Mouse (Mus musculus): ENCODE data around the gene Vegfb. TPM values are rescaled to one million over a fixed set of nuclear protein-coding genes. Genes with fewer than 3 reads are reported as not detected.

Gene Vegfb
- polyA plus RNA-seq, 1 experiment from 2014 or later: 153 TPM

DNA sequence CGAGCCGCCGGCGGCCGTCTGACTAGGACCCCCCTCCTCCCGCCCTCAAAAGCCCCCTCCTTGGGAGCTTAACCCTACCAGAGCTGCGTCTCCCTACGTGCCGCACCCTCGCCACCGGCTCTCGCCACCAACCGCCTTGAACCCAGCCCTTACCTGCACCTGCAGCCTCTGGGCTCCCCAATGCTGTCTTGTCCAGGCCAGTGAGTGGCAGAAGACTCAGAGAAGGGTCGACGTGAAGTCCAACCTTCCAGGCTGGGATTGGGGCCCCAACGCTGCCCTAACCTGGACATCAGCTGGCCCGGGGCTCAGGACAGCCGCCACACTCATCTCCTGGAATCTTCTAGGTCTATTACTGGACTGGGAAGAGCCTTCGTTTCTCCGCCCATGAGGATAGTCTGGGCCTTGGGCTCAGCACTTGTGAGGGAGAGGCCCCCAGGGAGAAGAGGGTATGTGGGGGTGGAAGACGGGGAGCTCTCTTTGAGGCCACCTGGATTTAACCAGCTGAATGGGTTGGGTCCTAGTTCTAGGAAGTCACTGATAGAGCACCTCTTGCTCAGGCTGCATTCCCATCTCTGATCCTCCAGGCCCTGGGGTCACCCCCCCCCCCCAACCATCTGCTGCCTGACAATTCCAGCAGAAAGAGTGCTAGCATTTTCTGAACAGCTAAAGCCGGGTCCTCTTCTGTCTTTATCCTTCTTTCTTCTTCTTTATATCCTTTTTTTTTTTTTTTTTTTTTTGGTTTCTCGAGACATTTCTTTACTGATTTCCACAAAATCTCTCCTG, 53.1 kb downstream of the Vegfb start, which contains the start of gene Kcnk4:
Kcnk4 (minus strand) TSS at position 321 of the 783 bp plus-strand sequence.
- peak within 1 kb of the TSS; percentile 95 for H3K4me2 ChIP-seq (ENCODE audit: low read length)
- peak within 1 kb of the TSS; percentile 64 for H3K9ac ChIP-seq (ENCODE audit: low read length)
- no peaks in the 10 kb centered on the region for H3K9me3 ChIP-seq (ENCODE audit: control insufficient read depth, low read length)
- no peak within 1 kb of the TSS for H3K27ac ChIP-seq (replicated peaks in 1 of 2; ENCODE audit: control insufficient read depth in 1 of 2, insufficient read depth in 1 of 2, low read depth in 2 of 2, low read length in 2 of 2)
- peaks cover 0 to 12% of the 10 kb centered on the region in 2 experiments; a peak in 3 of 4 replicates for H3K4me1 ChIP-seq (ENCODE audit: control insufficient read depth in 2 of 2, insufficient read depth in 2 of 2, low read length in 2 of 2)
- peaks cover 64% of the 10 kb centered on the region for H3K27me3 ChIP-seq (ENCODE audit: control insufficient read depth, insufficient read depth, low read length)
- 0 out of 2 replicates have a peak, but pooled peaks cover 6% of the 10 kb centered on the region for H3K36me3 ChIP-seq (ENCODE audit: control insufficient read depth, insufficient read depth, low read length)
- ATAC-seq (ENCODE audit: insufficient number of reproducible peaks, insufficient read depth, low FRiP score, low read depth): no peak
- WGBS: 8% methylated on average over 23 of the region's 23 CpGs
- H3K4me3 ChIP-seq (ENCODE audit: control insufficient read depth in 1 of 2, insufficient read depth in 1 of 2, low read depth in 1 of 2, low read length in 2 of 2): peak within 1 kb of the TSS; percentile 38 to 48

- 0 out of 2 replicates have a peak, but pooled peaks cover 6% of the 10 kb centered on the region for H3K36me3 ChIP-seq (ENCODE audit: control insufficient read depth, insufficient read depth, low read length)
- ATAC-seq (ENCODE audit: insufficient number of reproducible peaks, insufficient read depth, low FRiP score, low read depth): no peak
- peak overlapping the region; percentile 95 for H3K4me2 ChIP-seq (ENCODE audit: low read length)
- H3K9ac ChIP-seq (ENCODE audit: low read length): peak overlapping the region; percentile 64
- peak overlapping the region; percentile 38 to 48 for H3K4me3 ChIP-seq (ENCODE audit: control insufficient read depth in 1 of 2, insufficient read depth in 1 of 2, low read depth in 1 of 2, low read length in 2 of 2)
- 5% methylated on average over 58 of the region's 58 CpGs for WGBS
- H3K27me3 ChIP-seq (ENCODE audit: control insufficient read depth, insufficient read depth, low read length): peaks cover 71% of the 10 kb centered on the region
- no peaks in the 10 kb centered on the region for H3K9me3 ChIP-seq (ENCODE audit: control insufficient read depth, low read length)
- no peak overlapping the region for H3K27ac ChIP-seq (replicated peaks in 1 of 2; ENCODE audit: control insufficient read depth in 1 of 2, insufficient read depth in 1 of 2, low read depth in 2 of 2, low read length in 2 of 2)
- peaks cover 0 to 12% of the 10 kb centered on the region in 2 experiments; a peak in 3 of 4 replicates for H3K4me1 ChIP-seq (ENCODE audit: control insufficient read depth in 2 of 2, insufficient read depth in 2 of 2, low read length in 2 of 2)
Observed at GRCm38 (mm10) chr19:6933436-6934194, 53.8 kb downstream of the Vegfb start.

DNA sequence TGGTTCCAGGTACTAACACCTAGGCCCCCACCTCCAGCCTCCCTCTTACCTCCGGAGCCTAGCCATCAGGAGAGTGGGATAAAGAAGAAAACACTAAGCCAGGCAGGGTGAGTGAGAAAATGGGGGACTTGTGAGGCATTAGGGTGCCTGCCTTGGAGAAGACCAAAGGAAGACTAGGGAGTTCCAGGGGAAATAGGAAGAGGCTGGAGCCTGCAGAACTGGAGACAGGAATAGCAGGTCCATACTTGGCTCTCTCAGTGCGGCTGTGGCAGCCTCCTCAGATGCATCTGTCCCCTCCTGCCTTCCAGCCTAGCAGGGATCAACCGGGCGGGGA, 54.4 kb downstream of the Vegfb start:
- ATAC-seq (ENCODE audit: insufficient number of reproducible peaks, insufficient read depth, low FRiP score, low read depth): no peak

More for the DNA sequence above, 54.4 kb downstream of the Vegfb start:
- H3K4me2 ChIP-seq (ENCODE audit: low read length): peak overlapping the region; percentile 95
- peaks cover 76% of the 10 kb centered on the region for H3K27me3 ChIP-seq (ENCODE audit: control insufficient read depth, insufficient read depth, low read length)
- 0 out of 2 replicates have a peak overlapping the region, but pooled peaks have one; percentile 64 for H3K9ac ChIP-seq (ENCODE audit: low read length)
- H3K4me1 ChIP-seq (ENCODE audit: control insufficient read depth in 2 of 2, insufficient read depth in 2 of 2, low read length in 2 of 2): peaks cover 0 to 12% of the 10 kb centered on the region in 2 experiments; a peak in 3 of 4 replicates
- WGBS: 32% methylated on average over 4 of the region's 4 CpGs
- H3K36me3 ChIP-seq (ENCODE audit: control insufficient read depth, insufficient read depth, low read length): 0 out of 2 replicates have a peak, but pooled peaks cover 4% of the 10 kb centered on the region
- peak overlapping the region in 1 of 2 experiments; percentile 48; a peak in 1 of 4 replicates for H3K4me3 ChIP-seq (ENCODE audit: control insufficient read depth in 1 of 2, insufficient read depth in 1 of 2, low read depth in 1 of 2, low read length in 2 of 2)
- H3K9me3 ChIP-seq (ENCODE audit: control insufficient read depth, low read length): no peaks in the 10 kb centered on the region
- H3K27ac ChIP-seq (replicated peaks in 1 of 2; ENCODE audit: control insufficient read depth in 1 of 2, insufficient read depth in 1 of 2, low read depth in 2 of 2, low read length in 2 of 2): no peak overlapping the region

Other genes starting within 250 kb of the Vegfb start
- gene Rps6ka4, start 147.0 kb downstream of the Vegfb start, polyA plus RNA-seq (2014; fragmentation: Nextera tagmentation; extraction: Ambion mirVana): 11.1 and 13.9 TPM in 2 replicates
- 0.22 and 0.65 TPM in 2 replicates for gene Ccdc88b, start 129.4 kb downstream of the Vegfb start, polyA plus RNA-seq (2014; fragmentation: Nextera tagmentation; extraction: Ambion mirVana)
- gene Trmt112, start 78.0 kb downstream of the Vegfb start, polyA plus RNA-seq (2014; fragmentation: Nextera tagmentation; extraction: Ambion mirVana): 81.9 and 95.0 TPM in 2 replicates
- 192 and 210 TPM in 2 replicates for gene Prdx5, start 77.5 kb downstream of the Vegfb start, polyA plus RNA-seq (2014; fragmentation: Nextera tagmentation; extraction: Ambion mirVana)
- gene Esrra, start 65.8 kb downstream of the Vegfb start, polyA plus RNA-seq (2014; fragmentation: Nextera tagmentation; extraction: Ambion mirVana): 14.4 and 18.0 TPM in 2 replicates
- 1.4 and 1.7 TPM in 2 replicates for gene Catsperz, start 62.3 kb downstream of the Vegfb start, polyA plus RNA-seq (2014; fragmentation: Nextera tagmentation; extraction: Ambion mirVana)
- gene Kcnk4, start 53.1 kb downstream of the Vegfb start, polyA plus RNA-seq (2014; fragmentation: Nextera tagmentation; extraction: Ambion mirVana): 0.27 and 0.46 TPM in 2 replicates
- 55.9 and 58.0 TPM in 2 replicates for gene Bad, start 45.8 kb downstream of the Vegfb start, polyA plus RNA-seq (2014; fragmentation: Nextera tagmentation; extraction: Ambion mirVana)
- gene Gpr137, start 45.2 kb downstream of the Vegfb start, polyA plus RNA-seq (2014; fragmentation: Nextera tagmentation; extraction: Ambion mirVana): 20.7 and 20.8 TPM in 2 replicates
- 170 and 184 TPM in 2 replicates for gene Ppp1r14b, start 12.7 kb downstream of the Vegfb start, polyA plus RNA-seq (2014; fragmentation: Nextera tagmentation; extraction: Ambion mirVana)
- 15.2 and 16.8 TPM in 2 replicates for gene Plcb3, start 11.2 kb downstream of the Vegfb start, polyA plus RNA-seq (2014; fragmentation: Nextera tagmentation; extraction: Ambion mirVana)
- 64.2 and 65.1 TPM in 2 replicates for gene Fkbp2, start 7.2 kb downstream of the Vegfb start, polyA plus RNA-seq (2014; fragmentation: Nextera tagmentation; extraction: Ambion mirVana)
- 40.0 and 42.9 TPM in 2 replicates for gene Dnajc4, start 4.9 kb upstream of the Vegfb start, polyA plus RNA-seq (2014; fragmentation: Nextera tagmentation; extraction: Ambion mirVana)
- gene Nudt22, start 8.5 kb upstream of the Vegfb start, polyA plus RNA-seq (2014; fragmentation: Nextera tagmentation; extraction: Ambion mirVana): 29.7 and 31.8 TPM in 2 replicates
- gene Trpt1, start 8.5 kb upstream of the Vegfb start, polyA plus RNA-seq (2014; fragmentation: Nextera tagmentation; extraction: Ambion mirVana): 20.0 and 22.0 TPM in 2 replicates
- 5.2 and 6.6 TPM in 2 replicates for gene Fermt3, start 31.8 kb upstream of the Vegfb start, polyA plus RNA-seq (2014; fragmentation: Nextera tagmentation; extraction: Ambion mirVana)
- 174 and 175 TPM in 2 replicates for gene Stip1, start 52.3 kb upstream of the Vegfb start, polyA plus RNA-seq (2014; fragmentation: Nextera tagmentation; extraction: Ambion mirVana)
- gene Macrod1, start 69.2 kb upstream of the Vegfb start, polyA plus RNA-seq (2014; fragmentation: Nextera tagmentation; extraction: Ambion mirVana): 50.5 and 53.0 TPM in 2 replicates
- gene Flrt1, start 118.1 kb upstream of the Vegfb start, polyA plus RNA-seq (2014; fragmentation: Nextera tagmentation; extraction: Ambion mirVana): 1.4 and 1.5 TPM in 2 replicates
- gene Otub1, start 218.7 kb upstream of the Vegfb start, polyA plus RNA-seq (2014; fragmentation: Nextera tagmentation; extraction: Ambion mirVana): 151 and 153 TPM in 2 replicates
- 2,457 and 2,575 TPM in 2 replicates for gene Cox8a, start 230.0 kb upstream of the Vegfb start, polyA plus RNA-seq (2014; fragmentation: Nextera tagmentation; extraction: Ambion mirVana)

All from heart, embryonic 14.5 days (tissue).